16 mouse cellular contexts compared by ENCODE assay signal in the genomic region with DNA sequence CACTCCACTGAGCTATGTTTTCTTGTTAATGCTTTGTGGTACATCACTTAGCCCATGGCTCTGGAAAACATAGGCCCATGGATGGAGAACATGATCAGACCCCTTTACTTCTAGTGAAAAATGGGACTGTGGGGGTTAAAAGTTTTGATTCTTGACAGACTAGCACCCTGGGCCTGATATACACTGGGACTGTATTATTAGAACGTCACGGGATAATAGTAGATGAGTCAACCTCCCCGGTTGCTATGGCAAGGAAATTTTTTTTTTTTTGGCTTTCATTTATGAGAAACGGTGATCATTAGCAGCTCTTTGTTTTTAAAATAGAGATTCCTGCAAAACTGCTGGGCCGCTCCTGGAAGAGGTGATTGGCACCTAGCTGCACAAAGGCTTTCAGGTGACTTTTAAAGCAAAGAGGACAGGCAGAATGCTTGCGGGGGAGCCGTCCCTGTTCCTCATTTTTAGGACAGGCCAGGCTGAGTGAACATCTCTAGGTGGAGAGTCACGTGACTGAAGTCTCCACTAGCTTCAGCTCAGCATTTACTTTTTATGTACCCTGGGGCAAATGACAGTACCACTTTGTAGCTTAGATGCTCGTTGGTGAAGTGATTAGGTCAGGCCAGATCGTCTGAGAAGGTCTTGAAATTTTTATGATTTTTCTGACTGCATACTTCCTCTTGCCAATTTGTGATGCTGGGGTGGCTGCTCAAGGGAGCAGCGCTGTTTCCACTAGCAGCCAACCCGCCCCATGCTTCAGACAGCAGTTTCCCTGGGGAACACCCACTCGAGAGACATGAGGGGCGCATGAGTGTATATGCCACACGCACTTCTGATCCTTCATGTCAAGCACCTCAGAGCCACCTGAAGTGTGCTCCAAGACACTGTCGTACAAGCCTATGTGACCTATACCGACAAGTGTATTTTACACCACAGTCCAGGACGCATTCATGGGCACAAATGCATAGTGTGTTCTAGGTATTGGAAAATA. TPM values are rescaled to one million over a fixed set of nuclear protein-coding genes. Genes with fewer than 3 reads are reported as not detected.
DNase-seq lines count a peak whose midpoint lies in the region; ATAC-seq and TF ChIP-seq lines count a peak whose summit lies in the region.
"Had no signal": no experiment of that assay in that cellular context is flagged by ENCODE, and none has a peak within 500 bp of the region (broad histone marks: within the 10 kb centered on the region; RNA-seq: fewer than 3 reads in every experiment).

No protein-coding gene starts in this region.

- H3K36me3 ChIP-seq in lung, embryonic 15.5 days, result no peaks in the 10 kb centered on the region
- H3K36me3 ChIP-seq in intestine, embryonic 15.5 days, result no peaks in the 10 kb centered on the region
- H3K36me3 ChIP-seq: embryonic facial prominence, embryonic 15.5 days had no signal

- H3K27ac ChIP-seq in lung, embryonic 15.5 days, result no peak overlapping the region
- no peak overlapping the region for H3K27ac ChIP-seq in bone marrow macrophage, adult 2 months (ENCODE audit: insufficient read depth, low read depth, low read length)
- no peak overlapping the region for H3K27ac ChIP-seq in intestine, embryonic 15.5 days
- H3K27ac ChIP-seq: embryonic facial prominence, embryonic 15.5 days; stomach, postnatal 0 days had no signal

- no peak for TF ChIP-seq CTCF in bone marrow macrophage, adult 2 months (IDR thresholded peaks at IDR 0.05; ENCODE audit: low read depth, low read length)

- H3K9me3 ChIP-seq in lung, embryonic 15.5 days, result no peaks in the 10 kb centered on the region
- H3K9me3 ChIP-seq in intestine, embryonic 15.5 days, result no peaks in the 10 kb centered on the region
- H3K9me3 ChIP-seq: embryonic facial prominence, embryonic 15.5 days had no signal

- no peak overlapping the region for H3K9ac ChIP-seq in lung, embryonic 15.5 days
- H3K9ac ChIP-seq in intestine, embryonic 15.5 days, result no peak overlapping the region
- H3K9ac ChIP-seq: embryonic facial prominence, embryonic 15.5 days had no signal

- 57% methylated on average over 18 of the region's 18 CpGs for WGBS in lung, embryonic 15.5 days
- 75% methylated on average over 18 of the region's 18 CpGs for WGBS in intestine, embryonic 15.5 days

- no peak overlapping the region for H3K4me3 ChIP-seq in lung, embryonic 15.5 days
- H3K4me3 ChIP-seq in bone marrow macrophage, adult 2 months (ENCODE audit: insufficient read depth, low read length), result peak overlapping the region; percentile 14; the same call in 1 of the 2 replicates
- no peak overlapping the region for H3K4me3 ChIP-seq in intestine, embryonic 15.5 days (replicated peaks)
- H3K4me3 ChIP-seq: embryonic facial prominence, embryonic 15.5 days; myocyte had no signal

- peaks cover 57% of the 10 kb centered on the region for H3K4me1 ChIP-seq in lung, embryonic 15.5 days
- H3K4me1 ChIP-seq in bone marrow macrophage, adult 2 months (ENCODE audit: control insufficient read depth, insufficient read depth, low read length), result peaks cover 22% of the 10 kb centered on the region
- 0 out of 2 replicates have a peak, but pooled peaks cover 8% of the 10 kb centered on the region for H3K4me1 ChIP-seq in intestine, embryonic 15.5 days (replicated peaks)

- DNase-seq in cerebellum, adult 9-11 months, result peak; percentile 30
- no peak for DNase-seq in cerebellum, postnatal 25 days
- no peak for DNase-seq in lung, postnatal 14 days
- DNase-seq in left cerebral cortex, adult 18-20 months (ENCODE audit: low spot score in 2 of 2), result no peak
- DNase-seq: adrenal gland, postnatal 10 days; gastrocnemius, postnatal 36 days; liver; lung, postnatal 10 days; thymus, postnatal 36 days had no signal

- H3K27me3 ChIP-seq in lung, embryonic 15.5 days, result peaks cover 62% of the 10 kb centered on the region
- no peaks in the 10 kb centered on the region for H3K27me3 ChIP-seq in intestine, embryonic 15.5 days (replicated peaks)
- H3K27me3 ChIP-seq: embryonic facial prominence, embryonic 15.5 days had no signal

- no peak for TF ChIP-seq POLR2A in bone marrow macrophage, adult 2 months (IDR thresholded peaks at IDR 0.05; ENCODE audit: borderline replicate concordance, low read depth, low read length)

- peak; percentile 36; the same call in 1 of the 2 replicates for ATAC-seq in lung, embryonic 15.5 days (ENCODE audit: borderline replicate concordance, extremely low read depth, low FRiP score, low TSS enrichment)
- 0 out of 2 replicates have a peak, but pooled peaks have one; percentile 14 for ATAC-seq in monocyte, adult 5-6 weeks (replicated peaks; ENCODE audit: insufficient number of reproducible peaks, low FRiP score, low TSS enrichment, poor library complexity, severe bottlenecking)
- no peak for ATAC-seq in intestine, embryonic 15.5 days

- H3K4me2 ChIP-seq in lung, embryonic 15.5 days, result no peak overlapping the region
- H3K4me2 ChIP-seq in intestine, embryonic 15.5 days (replicated peaks), result no peak overlapping the region
- H3K4me2 ChIP-seq: embryonic facial prominence, embryonic 15.5 days had no signal

RNA-seq across cellular contexts. Expression of a gene that starts 17.5 kb away (rescaled TPM):
- 13.0 and 13.6 TPM in 2 replicates for polyA plus RNA-seq in lung, embryonic 15.5 days (2015; fragmentation: Nextera tagmentation; extraction: Ambion mirVana)
- 8.0 and 9.5 TPM in 2 replicates for polyA plus RNA-seq in bone marrow macrophage, adult 2 months (2012; ENCODE audit: insufficient read depth, insufficient read length, missing spikeins)
- total RNA-seq in monocyte, adult 5-6 weeks (2017), result 21.5 to 41.1 TPM (median 21.7 TPM) in 3 replicates
- polyA plus RNA-seq in intestine, embryonic 15.5 days (2015; fragmentation: Nextera tagmentation; extraction: Ambion mirVana), result 19.7 and 20.8 TPM in 2 replicates
- 10 to 100 TPM; 39.0 to 40.2 TPM for total RNA-seq in left cerebral cortex, adult 18-20 months (2021)
